Mouse (Mus musculus): ENCODE results near the gene Prr15l.

Prr15l gene

GRCm38 (mm10) chr11:96928088-96928487, at the start of gene Prr15l:
Prr15l (plus strand) TSS chr11:96928104.
- no peak for DNase-seq (ENCODE audit: low spot score in 2 of 2)

GRCm38 (mm10) chr11:96878715-96879114, 49.2 kb upstream of the Prr15l start:
- DNase-seq (ENCODE audit: low spot score in 2 of 2): no peak

GRCm38 (mm10) chr11:96879359-96879758, 48.5 kb upstream of the Prr15l start:
- no peak for DNase-seq (ENCODE audit: low spot score in 2 of 2)

DNA sequence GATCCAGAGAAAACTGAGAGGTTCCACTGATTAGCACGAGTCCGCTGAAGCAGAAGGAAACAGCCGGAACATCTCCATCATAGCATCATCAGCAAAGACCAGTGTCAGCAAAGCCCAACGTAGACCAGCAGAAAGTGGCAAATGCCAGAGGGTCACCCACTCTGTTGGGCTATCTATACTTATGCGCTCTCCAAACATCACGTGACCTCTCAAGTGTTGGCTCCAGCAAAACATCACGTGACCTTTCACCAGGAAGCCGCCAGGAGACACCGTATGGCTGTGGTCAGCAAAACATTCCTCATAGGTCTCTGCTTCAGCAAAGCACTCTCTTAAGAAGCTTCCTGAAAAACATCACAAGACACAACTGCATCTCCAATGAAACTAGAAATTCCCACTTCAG, 47.6 kb upstream of the Prr15l start:
- no peak for DNase-seq (ENCODE audit: low spot score in 2 of 2)

GRCm38 (mm10) chr11:96885901-96886340, 42.0 kb upstream of the Prr15l start:
- DNase-seq (ENCODE audit: low spot score in 2 of 2): no peak

- DNase-seq (ENCODE audit: low spot score in 2 of 2): no peak
These were observed 40.9 kb upstream of the Prr15l start for GRCm38 (mm10) chr11:96886942-96887546.

DNA sequence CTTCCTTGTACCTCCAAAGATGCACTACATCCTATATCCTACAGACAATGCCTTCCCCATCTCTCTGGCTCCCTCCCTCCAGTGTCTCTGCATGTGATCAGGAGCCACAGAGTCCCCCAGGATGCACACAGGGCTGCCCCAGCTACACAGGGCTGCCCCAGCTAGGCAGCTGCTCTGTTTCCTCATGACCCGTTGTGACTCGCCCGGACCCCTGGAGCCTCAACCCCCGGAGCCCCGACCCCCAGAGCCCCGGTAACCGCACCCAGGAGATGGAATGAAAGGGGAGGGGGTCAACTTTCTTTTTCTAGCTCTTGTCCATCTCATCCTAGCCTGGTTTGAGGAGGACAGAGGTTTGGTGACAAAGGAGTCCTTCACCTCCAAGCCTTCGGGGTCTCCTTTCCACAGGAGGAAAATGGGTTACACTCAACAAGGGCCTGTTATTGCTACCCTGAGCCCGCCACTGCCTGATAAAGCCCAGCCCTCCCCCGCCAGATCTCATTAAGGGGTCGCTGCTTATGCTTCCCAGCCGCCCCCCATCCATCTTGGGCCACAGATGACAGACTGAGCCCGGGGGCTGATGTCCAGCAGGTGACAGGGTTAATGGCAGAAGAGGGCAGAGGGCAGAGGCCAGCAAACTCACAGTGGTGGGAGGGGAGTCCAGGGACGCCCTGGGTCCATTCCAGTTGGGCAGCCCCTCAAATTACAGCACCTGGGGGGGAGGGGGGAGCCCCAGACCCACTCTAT, 35.9 kb upstream of the Prr15l start:
- no peak for DNase-seq (ENCODE audit: low spot score in 2 of 2)

DNA sequence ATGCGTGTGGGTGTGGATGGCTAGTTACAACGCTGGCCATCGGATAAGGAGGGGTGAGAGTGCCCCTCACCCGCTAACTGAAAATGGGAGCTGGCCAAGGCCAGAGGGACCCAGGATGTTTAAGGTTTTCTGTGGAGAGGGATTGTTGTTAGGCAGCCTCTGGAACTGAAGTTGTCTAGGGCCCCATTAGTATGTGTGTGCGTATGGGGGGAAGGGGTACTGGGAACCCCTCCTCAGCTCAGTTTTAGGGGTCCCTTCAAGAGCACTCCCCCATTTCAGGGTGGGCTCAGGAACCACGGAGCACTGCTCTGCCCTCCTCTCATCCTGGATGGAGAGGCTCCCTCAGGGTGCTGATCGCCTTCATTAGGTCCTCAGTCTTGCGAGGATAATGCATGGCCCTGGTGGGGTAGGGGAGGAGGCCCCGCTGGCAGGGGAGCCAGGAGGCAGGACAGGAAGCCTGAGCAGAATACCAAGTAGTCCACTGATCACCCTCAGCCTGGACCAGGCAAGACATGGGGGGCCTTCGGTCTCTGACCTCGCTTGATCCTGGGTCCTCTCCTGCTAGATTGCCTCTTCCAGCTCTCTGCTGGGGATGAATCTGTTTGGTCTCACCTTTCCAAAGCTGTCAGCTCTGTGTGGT, 34.6 kb upstream of the Prr15l start:
- no peak for DNase-seq (ENCODE audit: low spot score in 2 of 2)

GRCm38 (mm10) chr11:96895886-96896285, 32.0 kb upstream of the Prr15l start:
- DNase-seq (ENCODE audit: low spot score in 2 of 2): no peak

DNA sequence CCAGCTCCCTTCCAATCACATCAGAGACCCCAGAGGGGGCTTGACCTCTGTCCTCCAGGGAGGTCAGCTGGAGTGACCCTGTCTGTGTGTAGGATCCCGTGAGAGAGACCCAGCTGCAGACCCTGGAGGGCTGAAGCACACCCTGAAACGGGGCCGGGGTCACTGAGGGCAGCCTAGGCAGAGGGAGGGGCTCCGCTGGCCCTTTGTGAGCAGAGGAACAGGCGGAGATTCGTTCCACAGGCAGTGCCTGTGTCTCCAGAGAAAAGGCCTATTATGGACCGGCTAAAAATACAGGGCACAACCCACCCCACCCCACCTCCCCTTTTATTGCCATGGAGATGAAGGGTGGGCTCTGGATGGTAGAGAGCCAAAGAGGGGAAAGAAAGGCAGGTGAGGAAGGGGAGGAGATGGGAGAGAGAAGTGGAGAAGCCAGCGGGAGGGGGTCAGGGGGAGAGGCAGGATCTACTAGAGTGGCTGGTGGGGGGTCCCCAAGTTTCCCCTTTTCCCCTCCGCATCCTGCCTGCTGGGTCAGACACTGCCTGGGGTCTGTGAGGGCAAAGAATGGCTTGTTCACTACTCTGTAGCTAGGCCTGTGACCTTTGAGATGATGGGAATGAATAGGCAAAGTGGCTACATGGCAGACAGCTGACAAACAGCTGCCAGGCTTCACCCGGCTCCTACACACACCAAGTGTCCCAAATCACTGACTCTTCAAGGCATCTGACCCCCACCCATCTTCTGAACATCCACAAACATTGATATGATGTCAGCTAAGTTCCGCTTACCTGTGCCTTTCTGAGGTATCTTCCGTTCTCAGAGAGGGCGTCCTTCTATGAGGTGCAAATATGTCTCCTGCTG, 28.2 kb upstream of the Prr15l start:
- DNase-seq (ENCODE audit: low spot score in 2 of 2): no peak

DNA sequence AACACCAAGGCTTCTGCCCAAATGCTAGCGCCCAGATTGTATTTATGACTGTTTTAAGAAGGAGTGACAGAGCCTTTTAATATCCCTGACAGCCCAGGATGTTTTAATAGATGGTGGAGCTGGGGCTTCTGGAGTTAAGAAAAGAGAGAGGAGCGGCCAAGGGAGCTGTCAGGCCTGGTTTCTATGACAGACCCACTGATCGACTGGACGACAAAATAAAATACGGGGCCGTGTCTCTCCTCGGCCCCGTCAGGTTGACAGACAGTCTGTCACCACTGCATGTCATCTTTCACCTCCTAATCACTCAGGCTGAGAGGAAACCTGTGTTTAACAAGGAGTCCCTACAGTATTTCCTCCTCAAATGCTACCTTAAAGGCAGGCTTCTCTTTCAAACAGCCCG, 26.6 kb upstream of the Prr15l start:
- DNase-seq (ENCODE audit: low spot score in 2 of 2): no peak

DNA sequence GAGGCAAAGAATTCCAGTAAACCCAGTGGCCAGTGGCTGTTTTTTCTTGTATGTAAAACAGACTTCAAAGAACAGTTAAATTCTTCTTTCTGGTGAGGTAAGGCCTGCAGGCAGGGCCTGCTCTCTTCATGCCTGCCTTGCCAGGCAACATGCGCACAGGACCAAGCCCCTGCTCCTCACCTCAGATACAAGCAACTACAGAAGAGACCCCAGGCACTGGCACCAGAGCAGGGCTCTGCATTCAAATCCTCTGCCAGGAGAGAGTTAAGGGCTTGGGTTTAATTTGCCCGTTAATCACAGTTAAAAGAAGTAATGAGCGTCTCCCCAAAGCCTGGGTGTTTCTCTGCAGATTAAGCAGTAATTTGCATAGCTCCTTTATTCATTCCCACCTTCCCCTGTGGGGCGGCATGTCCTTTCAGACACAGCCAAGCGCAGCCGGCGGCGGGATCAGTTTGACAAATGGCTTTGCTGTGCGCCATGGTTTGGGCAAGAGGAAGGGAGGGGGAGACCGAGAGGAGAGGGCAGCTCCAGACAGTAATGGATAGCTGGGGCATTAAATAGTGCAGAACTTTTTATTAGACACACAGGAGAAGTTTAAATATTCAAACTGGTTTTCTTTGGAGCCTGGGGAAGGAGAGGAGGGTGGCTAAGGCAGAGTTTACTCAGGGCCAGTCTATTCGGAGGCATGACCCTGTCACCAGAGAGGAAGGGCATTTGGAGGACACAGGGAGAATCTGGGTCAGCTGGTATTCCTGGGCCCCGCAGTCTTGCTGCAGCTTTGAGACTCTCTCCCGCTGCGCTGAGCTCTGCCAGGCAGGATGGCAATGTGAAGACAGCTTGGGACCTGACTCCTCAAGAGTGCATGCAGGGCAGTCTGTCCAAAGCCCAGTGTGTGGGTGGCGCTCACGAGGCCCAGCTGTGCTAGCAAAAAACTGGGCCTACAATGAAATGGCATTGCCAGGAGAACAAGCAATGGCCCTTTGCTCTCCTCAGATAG, 25.0 kb upstream of the Prr15l start:
- no peak for DNase-seq (ENCODE audit: low spot score in 2 of 2)

- DNase-seq (ENCODE audit: low spot score in 2 of 2): no peak
These were observed 21.3 kb upstream of the Prr15l start for GRCm38 (mm10) chr11:96906431-96907161.

DNA sequence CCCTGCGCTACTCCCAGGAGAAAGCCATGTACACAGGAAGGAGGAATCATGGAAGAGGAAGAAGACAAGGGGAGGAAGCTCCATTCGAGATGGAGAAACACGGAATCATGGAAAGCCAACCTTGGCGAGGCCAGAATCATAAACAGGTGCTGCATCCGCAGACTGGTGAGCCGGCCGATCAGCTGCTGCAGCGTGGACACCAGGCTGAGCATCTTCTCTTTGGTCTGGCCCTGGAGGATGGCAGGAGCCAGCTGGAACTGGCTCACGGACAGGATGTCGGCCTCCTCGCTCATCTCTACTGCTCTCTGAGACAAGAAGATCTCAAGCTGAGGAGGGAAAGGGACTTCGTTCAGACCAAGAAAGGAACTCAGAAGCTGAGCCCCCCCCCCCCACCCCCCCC, 19.3 kb upstream of the Prr15l start:
- DNase-seq (ENCODE audit: low spot score in 2 of 2): no peak

DNA sequence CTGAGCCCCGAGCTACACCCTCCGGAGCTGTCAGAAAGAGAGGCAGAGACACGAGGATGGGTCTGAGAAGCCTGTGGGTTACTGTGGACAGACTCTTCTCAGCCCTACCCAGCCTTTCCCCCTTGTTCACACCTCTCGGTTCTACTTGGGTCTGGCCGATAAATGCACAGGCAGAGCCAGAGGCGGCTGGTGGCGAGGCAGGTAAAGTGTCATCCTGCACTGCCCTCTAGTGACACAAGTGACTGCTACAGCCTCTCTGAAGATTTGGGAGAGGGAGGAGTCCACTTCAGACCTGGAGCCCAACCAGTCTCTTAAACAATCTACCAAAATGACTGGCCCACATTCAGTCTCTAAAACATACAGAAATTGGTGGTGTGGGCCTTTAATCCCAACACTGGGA, 17.9 kb upstream of the Prr15l start:
- peak; percentile 44 to 79 for DNase-seq (ENCODE audit: low spot score in 2 of 2)

DNA sequence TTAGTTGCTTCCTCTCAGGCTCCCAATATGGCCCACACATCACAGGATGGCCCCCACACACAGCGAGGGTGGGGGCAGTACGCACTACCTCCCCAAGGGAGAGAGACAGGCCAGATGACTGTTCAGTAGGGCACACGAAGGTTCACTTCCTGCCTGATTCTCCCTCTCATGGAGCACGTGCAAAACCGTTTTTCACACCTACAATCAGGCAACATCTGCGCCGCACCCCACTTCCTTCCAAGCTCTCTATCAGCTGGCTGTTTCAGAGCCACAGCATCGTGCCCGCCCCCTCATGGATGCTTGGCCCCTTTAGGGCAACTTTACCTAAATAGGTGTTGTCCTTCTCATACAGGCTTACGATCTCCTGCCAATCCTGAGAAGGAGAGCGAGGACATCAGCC, 15.2 kb upstream of the Prr15l start:
- DNase-seq (ENCODE audit: low spot score in 2 of 2): no peak

GRCm38 (mm10) chr11:96916044-96916884, 11.6 kb upstream of the Prr15l start, which contains the start of gene Cdk5rap3:
Cdk5rap3 (minus strand) TSS chr11:96916496.
- DNase-seq (ENCODE audit: low spot score in 2 of 2): peak; percentile 100

DNA sequence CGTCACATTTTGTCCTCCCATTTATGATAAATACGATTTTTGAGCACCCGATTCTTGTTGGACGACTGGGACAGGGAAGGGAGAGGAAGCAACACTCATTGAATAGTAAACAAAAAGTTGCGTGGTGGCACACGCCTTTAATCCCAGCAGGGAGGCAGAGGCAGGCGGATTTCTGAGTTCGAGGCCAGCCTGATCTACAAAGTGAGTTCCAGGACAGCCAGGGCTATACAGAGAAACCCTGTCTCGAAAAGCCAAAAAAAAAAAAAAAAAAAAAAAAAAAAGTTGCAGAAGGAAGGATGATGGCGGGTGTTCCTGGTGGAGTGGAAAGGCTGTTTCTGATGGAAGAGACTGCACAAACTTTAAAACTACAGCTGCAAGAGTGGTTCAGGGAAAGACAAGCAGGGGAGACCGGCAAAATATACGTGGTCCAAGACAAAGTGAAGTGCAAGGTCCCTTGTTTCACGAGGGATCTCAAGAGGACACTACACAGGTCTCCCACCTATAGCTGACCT, 11.0 kb upstream of the Prr15l start:
- no peak for DNase-seq (ENCODE audit: low spot score in 2 of 2)

DNA sequence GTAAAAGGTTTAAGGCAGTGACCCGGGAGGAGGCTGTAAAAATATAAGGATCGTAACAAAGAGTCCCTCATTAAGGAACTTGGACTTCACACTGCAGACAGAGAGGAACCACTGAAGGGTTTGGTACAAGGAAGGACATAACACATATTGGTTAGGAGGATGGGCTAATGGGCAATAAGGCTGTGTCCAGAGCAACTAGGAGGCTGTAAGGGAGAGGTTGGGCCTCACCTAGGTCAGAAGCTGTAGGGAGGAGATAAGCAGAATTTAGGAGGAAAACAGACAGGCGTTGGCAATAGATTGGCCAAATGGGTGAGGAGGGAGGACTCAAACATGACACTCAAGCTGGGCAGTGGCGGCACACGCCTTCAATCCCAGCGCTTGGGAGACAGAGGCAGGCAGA, 10.5 kb upstream of the Prr15l start:
- DNase-seq (ENCODE audit: low spot score in 2 of 2): peak; percentile 60 to 71

Measured in spleen, postnatal 10 days (tissue).